Mouse (Mus musculus) small intestine, adult 2 months (tissue): Measurements from ENCODE around the gene Rhox1.
"Not testable (repeated sequence)": the region's sequence is repeated elsewhere in the genome, so short reads cannot be mapped to it uniquely, and the experiment has no call there.

Experiments used
- CTCF ChIP-seq: fragments of 200-500 bp; IDR thresholded peaks from 2 replicates; pipeline ENCODE4 v1.5.1; 2012; ENCODE audit warnings: low read depth, mild to moderate bottlenecking, control low read depth, inconsistent platforms, low read length, moderate library complexity, mixed read lengths; ENCODE audit not compliant: insufficient replicate concordance, insufficient read length; ENCODE audit errors: extremely low read depth
- POLR2A ChIP-seq: fragments of 200-500 bp; IDR thresholded peaks from 2 replicates; pipeline ENCODE4 v1.6.1; 2012; ENCODE audit warnings: low read depth, mild to moderate bottlenecking, control low read depth, inconsistent platforms, low read length, moderate library complexity

GRCm38 (mm10) chrX:37265038-37265437, 43.0 kb upstream of the Rhox1 start, which contains the start of gene Rhox4a:
- TF ChIP-seq CTCF, POLR2A: not testable (repeated sequence)
